Mouse (Mus musculus): ENCODE results near the gene Scfd2. TPM values are rescaled to one million over a fixed set of nuclear protein-coding genes. Genes with fewer than 3 reads are reported as not detected.

Scfd2 gene
- polyA plus RNA-seq, 2 experiments = 3.9 to 9.4 TPM

GRCm38 (mm10) chr5:74288206-74288605 lies 243.4 kb downstream of the Scfd2 start:
- ATAC-seq (ENCODE audit: insufficient read depth) (no peak), DNase-seq (ENCODE audit: low read depth in 3 of 3, low spot score in 3 of 3) (no peak)
- 61% methylated on average over 2 of the region's 2 CpGs for WGBS (ENCODE audit: insufficient replicate concordance)
- no peak for TF ChIP-seq CTCF (IDR thresholded peaks at IDR 0.05; ENCODE audit: low read depth)
- TF ChIP-seq EP300 (IDR thresholded peaks at IDR 0.05; ENCODE audit: low read depth) = no peak
- Histone ChIP-seq H3K27me3 (ENCODE audit: control insufficient read depth, insufficient read depth, low read length) (no peaks in the 10 kb centered on the region), H3K9me3 (ENCODE audit: control insufficient read depth, low read length) (no peaks in the 10 kb centered on the region), H3K27ac (no peak overlapping the region), H3K4me2 (ENCODE audit: low read depth) (no peak overlapping the region), H3K36me3 (replicated peaks; ENCODE audit: control insufficient read depth, insufficient read depth, low read depth) (no peaks in the 10 kb centered on the region), H3K4me3 (ENCODE audit: insufficient read depth in 1 of 2, low read depth in 2 of 2, low read length in 2 of 2) (no peak overlapping the region), H3K4me1 (replicated peaks; ENCODE audit: control insufficient read depth in 2 of 2, insufficient read depth in 2 of 2, low read length in 1 of 2) (peaks cover 3 to 5% of the 10 kb centered on the region in 2 experiments; a peak in 3 of 4 replicates), H3K9ac (replicated peaks) (no peak overlapping the region)

GRCm38 (mm10) chr5:74286301-74286700 lies 245.3 kb downstream of the Scfd2 start:
- H3K4me1 ChIP-seq (replicated peaks; ENCODE audit: control insufficient read depth in 2 of 2, insufficient read depth in 2 of 2, low read length in 1 of 2) = peaks cover 3 to 5% of the 10 kb centered on the region in 2 experiments; a peak in 3 of 4 replicates
- no peak overlapping the region for H3K27ac ChIP-seq
- TF ChIP-seq EP300 (IDR thresholded peaks at IDR 0.05; ENCODE audit: low read depth) (no peak), CTCF (IDR thresholded peaks at IDR 0.05; ENCODE audit: low read depth) (no peak)
- no peaks in the 10 kb centered on the region for H3K27me3 ChIP-seq (ENCODE audit: control insufficient read depth, insufficient read depth, low read length)
- no peaks in the 10 kb centered on the region for H3K36me3 ChIP-seq (replicated peaks; ENCODE audit: control insufficient read depth, insufficient read depth, low read depth)
- H3K4me2 ChIP-seq (ENCODE audit: low read depth) = no peak overlapping the region
- ATAC-seq (ENCODE audit: insufficient read depth) (no peak), DNase-seq (ENCODE audit: low read depth in 3 of 3, low spot score in 3 of 3) (no peak)
- no peaks in the 10 kb centered on the region for H3K9me3 ChIP-seq (ENCODE audit: control insufficient read depth, low read length)
- H3K9ac ChIP-seq (replicated peaks) = no peak overlapping the region
- no peak overlapping the region for H3K4me3 ChIP-seq (ENCODE audit: insufficient read depth in 1 of 2, low read depth in 2 of 2, low read length in 2 of 2)
- 66% methylated on average over 4 of the region's 4 CpGs for WGBS (ENCODE audit: insufficient replicate concordance)

- no peak overlapping the region for H3K4me2 ChIP-seq (ENCODE audit: low read depth)
- H3K9ac ChIP-seq (replicated peaks) = no peak overlapping the region
- no peak for TF ChIP-seq EP300 (IDR thresholded peaks at IDR 0.05; ENCODE audit: low read depth)
- no peak for TF ChIP-seq CTCF (IDR thresholded peaks at IDR 0.05; ENCODE audit: low read depth)
- H3K4me1 ChIP-seq (replicated peaks; ENCODE audit: control insufficient read depth in 2 of 2, insufficient read depth in 2 of 2, low read length in 1 of 2) = peaks cover 3 to 5% of the 10 kb centered on the region in 2 experiments; a peak in 3 of 4 replicates
- no peaks in the 10 kb centered on the region for H3K36me3 ChIP-seq (replicated peaks; ENCODE audit: control insufficient read depth, insufficient read depth, low read depth)
- H3K4me3 ChIP-seq (ENCODE audit: insufficient read depth in 1 of 2, low read depth in 2 of 2, low read length in 2 of 2) = no peak overlapping the region
- H3K9me3 ChIP-seq (ENCODE audit: control insufficient read depth, low read length) = no peaks in the 10 kb centered on the region
- no peak overlapping the region for H3K27ac ChIP-seq
- no peaks in the 10 kb centered on the region for H3K27me3 ChIP-seq (ENCODE audit: control insufficient read depth, insufficient read depth, low read length)
- DNase-seq (ENCODE audit: low read depth in 3 of 3, low spot score in 3 of 3) = no peak
- 66% methylated on average over 7 of the region's 7 CpGs for WGBS (ENCODE audit: insufficient replicate concordance)
- no peak for ATAC-seq (ENCODE audit: insufficient read depth)
Observed at GRCm38 (mm10) chr5:74285764-74286163, 245.8 kb downstream of the Scfd2 start.

GRCm38 (mm10) chr5:74285289-74285688 lies 246.3 kb downstream of the Scfd2 start:
- H3K27me3 ChIP-seq (ENCODE audit: control insufficient read depth, insufficient read depth, low read length) = no peaks in the 10 kb centered on the region
- H3K9ac ChIP-seq (replicated peaks) = no peak overlapping the region
- DNase-seq (ENCODE audit: low read depth in 3 of 3, low spot score in 3 of 3) = peak in 1 of 3 experiments; percentile 3
- peaks cover 3 to 5% of the 10 kb centered on the region in 2 experiments; a peak in 3 of 4 replicates for H3K4me1 ChIP-seq (replicated peaks; ENCODE audit: control insufficient read depth in 2 of 2, insufficient read depth in 2 of 2, low read length in 1 of 2)
- H3K9me3 ChIP-seq (ENCODE audit: control insufficient read depth, low read length) = no peaks in the 10 kb centered on the region
- 14% methylated on average over 2 of the region's 2 CpGs for WGBS (ENCODE audit: insufficient replicate concordance)
- H3K4me3 ChIP-seq (ENCODE audit: insufficient read depth in 1 of 2, low read depth in 2 of 2, low read length in 2 of 2) = no peak overlapping the region
- TF ChIP-seq CTCF (IDR thresholded peaks at IDR 0.05; ENCODE audit: low read depth) = no peak
- TF ChIP-seq EP300 (IDR thresholded peaks at IDR 0.05; ENCODE audit: low read depth) = no peak
- H3K27ac ChIP-seq = no peak overlapping the region
- no peak overlapping the region for H3K4me2 ChIP-seq (ENCODE audit: low read depth)
- H3K36me3 ChIP-seq (replicated peaks; ENCODE audit: control insufficient read depth, insufficient read depth, low read depth) = no peaks in the 10 kb centered on the region
- ATAC-seq (ENCODE audit: insufficient read depth) = no peak

GRCm38 (mm10) chr5:74283545-74283944 lies 248.0 kb downstream of the Scfd2 start:
- 36% methylated on average over 8 of the region's 8 CpGs for WGBS (ENCODE audit: insufficient replicate concordance)
- no peak for ATAC-seq (ENCODE audit: insufficient read depth)

More at GRCm38 (mm10) chr5:74283545-74283944, 248.0 kb downstream of the Scfd2 start:
- H3K27me3 ChIP-seq (ENCODE audit: control insufficient read depth, insufficient read depth, low read length) = no peaks in the 10 kb centered on the region
- no peak for DNase-seq (ENCODE audit: low read depth in 3 of 3, low spot score in 3 of 3)
- no peak overlapping the region for H3K4me3 ChIP-seq (ENCODE audit: insufficient read depth in 1 of 2, low read depth in 2 of 2, low read length in 2 of 2)
- no peak overlapping the region for H3K4me2 ChIP-seq (ENCODE audit: low read depth)
- H3K27ac ChIP-seq = no peak overlapping the region
- peak; percentile 65 for TF ChIP-seq CTCF (IDR thresholded peaks at IDR 0.05; ENCODE audit: low read depth)
- no peak for TF ChIP-seq EP300 (IDR thresholded peaks at IDR 0.05; ENCODE audit: low read depth)
- peaks cover 3 to 5% of the 10 kb centered on the region in 2 experiments; a peak in 3 of 4 replicates for H3K4me1 ChIP-seq (replicated peaks; ENCODE audit: control insufficient read depth in 2 of 2, insufficient read depth in 2 of 2, low read length in 1 of 2)
- no peaks in the 10 kb centered on the region for H3K9me3 ChIP-seq (ENCODE audit: control insufficient read depth, low read length)
- H3K9ac ChIP-seq (replicated peaks) = no peak overlapping the region
- no peaks in the 10 kb centered on the region for H3K36me3 ChIP-seq (replicated peaks; ENCODE audit: control insufficient read depth, insufficient read depth, low read depth)
